Mouse (Mus musculus) cerebellum, adult 2 months (tissue): ENCODE results near the gene Mrtfa.

ENCODE experiments used
- CTCF ChIP-seq: fragments of 200-500 bp; IDR thresholded peaks from 2 replicates; pipeline ENCODE4 v1.5.1; 2011; ENCODE audit warnings: low read depth, mild to moderate bottlenecking, control low read depth, low read length, moderate library complexity, borderline replicate concordance; ENCODE audit not compliant: insufficient read depth
- POLR2A ChIP-seq: fragments of 200-500 bp; IDR thresholded peaks from 2 replicates; pipeline ENCODE4 v1.6.1; 2011; ENCODE audit warnings: low read length, control low read depth, borderline replicate concordance; ENCODE audit not compliant: insufficient read depth

GRCm38 (mm10) chr15:81190630-81191178 is at the start of gene Mrtfa:
- TF ChIP-seq CTCF (no peak), POLR2A (peak; percentile 69)
